Mouse (Mus musculus) olfactory bulb, adult 2 months (tissue): Measurements from ENCODE around the gene Nsl1. TPM values are rescaled to one million over a fixed set of nuclear protein-coding genes. Genes with fewer than 3 reads are reported as not detected.
A peak's percentile ranks its signal among the peaks of the same experiment; 100 is the strongest.
"Not testable (repeated sequence)": the region's sequence is repeated elsewhere in the genome, so short reads cannot be mapped to it uniquely, and the experiment has no call there.

ENCODE experiments used
- H3K27ac ChIP-seq: fragments of 200-500 bp; 2 replicates; pipeline ENCODE4 v1.5.1; 2012; ENCODE audit warnings: low read depth, low read length; ENCODE audit not compliant: insufficient read depth
- H3K4me1 ChIP-seq: fragments of 200-500 bp; 2 replicates; pipeline ENCODE4 v1.6.1; 2012; ENCODE audit warnings: low read length; ENCODE audit not compliant: control insufficient read depth, insufficient read depth
- H3K4me3 ChIP-seq: fragments of 200-500 bp; 2 replicates; pipeline ENCODE4 v1.5.1; 2012; ENCODE audit warnings: mild to moderate bottlenecking, low read depth, low read length, moderate library complexity; ENCODE audit not compliant: insufficient read depth
- CTCF ChIP-seq: fragments of 200-500 bp; IDR thresholded peaks from 2 replicates; pipeline ENCODE4 v1.5.1; 2012; ENCODE audit warnings: low read depth, mild to moderate bottlenecking, low read length, moderate library complexity; ENCODE audit not compliant: insufficient read depth
- POLR2A ChIP-seq: fragments of 200-500 bp; IDR thresholded peaks from 2 replicates; pipeline ENCODE4 v1.6.1; 2012; ENCODE audit warnings: mild to moderate bottlenecking, low read depth, low read length, moderate library complexity; ENCODE audit not compliant: insufficient read depth
- WGBS: fragments of 180-500 bp; shearing (Covaris S2); methylation state at CpG from one replicate; pipeline ENCODE4 v1.1.7; 2018; 5-methylcytosine and 5-hydroxymethylcytosine counted together
- polyA plus RNA-seq: library from polyadenylated mRNA; stranded (reverse); fragments of >200 nt; gene quantifications from 2 replicates; pipeline ENCODE4 v1.2.4, GENCODE M21; 2012; ENCODE audit warnings: low replicate concordance; ENCODE audit not compliant: missing spikeins, insufficient read depth, insufficient read length

Nsl1 gene
- polyA plus RNA-seq, 1 experiment = not detected

- peaks cover 6% of the 10 kb centered on the region for H3K4me1 ChIP-seq
- H3K27ac ChIP-seq = peak within 1 kb of the TSS; percentile 95
- WGBS = under 1% methylated on average over 50 of the region's 50 CpGs
- TF ChIP-seq CTCF (no peak), POLR2A (peak; percentile 99)
- peak within 1 kb of the TSS; percentile 69 for H3K4me3 ChIP-seq
Measured at GRCm38 (mm10) chr1:191026021-191026713, 36.6 kb upstream of the Nsl1 start, which contains the start of gene Flvcr1. Flvcr1 (minus strand) TSS chr1:191026158.

GRCm38 (mm10) chr1:191030182-191030581 is 32.6 kb upstream of the Nsl1 start:
- no peak overlapping the region for H3K27ac ChIP-seq
- TF ChIP-seq POLR2A (no peak), CTCF (no peak)
- WGBS = 56% methylated on average over 10 of the region's 10 CpGs
- no peak overlapping the region for H3K4me3 ChIP-seq
- H3K4me1 ChIP-seq = peaks cover 7% of the 10 kb centered on the region

GRCm38 (mm10) chr1:191030922-191031425 is 31.8 kb upstream of the Nsl1 start:
- 67% methylated on average over 6 of the region's 6 CpGs for WGBS
- not testable (repeated sequence) for H3K4me3 ChIP-seq, H3K27ac ChIP-seq, H3K4me1 ChIP-seq

DNA sequence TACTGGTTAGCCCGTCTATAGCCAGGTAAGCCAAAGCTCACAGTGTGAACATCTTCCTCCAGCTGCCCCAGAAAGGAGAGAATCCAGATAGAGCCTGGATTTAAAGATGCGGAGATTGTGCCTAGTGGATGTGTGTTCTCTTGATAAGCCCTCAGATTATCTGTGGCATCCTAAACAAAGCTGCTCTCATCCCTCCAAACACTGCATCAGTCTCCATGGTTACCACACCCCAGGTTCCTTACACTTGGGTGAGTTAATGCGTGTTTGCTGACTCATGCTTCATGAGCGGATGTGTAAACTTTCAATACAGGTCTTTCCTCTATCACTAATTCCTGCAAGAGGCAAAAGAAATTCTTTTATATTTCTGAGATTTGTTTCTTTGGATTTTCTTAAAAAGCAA is 27.2 kb upstream of the Nsl1 start:
- Histone ChIP-seq H3K4me1 (peaks cover 3% of the 10 kb centered on the region; the same call in 1 of the 2 replicates), H3K4me3 (no peak overlapping the region), H3K27ac (no peak overlapping the region)
- TF ChIP-seq CTCF (no peak), POLR2A (no peak)
- 20% methylated on average over 4 of the region's 4 CpGs for WGBS

- Histone ChIP-seq H3K4me3 (no peak within 1 kb of the TSS), H3K4me1 (peaks cover 3% of the 10 kb centered on the region; the same call in 1 of the 2 replicates), H3K27ac (no peak within 1 kb of the TSS)
- no peak for TF ChIP-seq CTCF
- no peak for TF ChIP-seq POLR2A
- 76% methylated on average over 6 of the region's 6 CpGs for WGBS
Measured at GRCm38 (mm10) chr1:191036554-191037334, 26.1 kb upstream of the Nsl1 start, which contains the start of gene Spata45. Spata45 (plus strand) TSS chr1:191036639.

DNA sequence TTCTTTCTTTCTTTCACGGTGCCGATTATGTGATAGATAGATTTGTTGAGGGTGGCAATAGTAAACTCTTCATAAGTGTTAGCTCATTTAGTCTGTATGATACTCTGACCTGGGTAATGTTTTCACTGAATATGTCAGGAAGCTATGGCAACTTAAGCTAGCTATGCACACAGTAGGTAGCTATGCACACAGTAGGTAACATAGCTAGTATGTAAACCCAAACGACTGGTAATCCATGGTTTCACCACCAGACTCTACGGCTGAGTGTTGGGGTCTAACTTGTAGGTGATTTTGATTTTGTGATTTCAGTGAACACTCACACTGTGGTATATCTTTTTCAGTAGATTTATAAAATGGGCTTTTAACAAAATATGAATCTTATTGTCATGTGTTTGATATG is 24.8 kb upstream of the Nsl1 start:
- TF ChIP-seq POLR2A = no peak
- TF ChIP-seq CTCF = no peak
- WGBS = 91% methylated on average over 4 of the region's 4 CpGs

GRCm38 (mm10) chr1:191041352-191041751 is 21.5 kb upstream of the Nsl1 start:
- Histone ChIP-seq H3K4me1 (no peaks in the 10 kb centered on the region), H3K4me3 (no peak overlapping the region), H3K27ac (no peak overlapping the region)
- no peak for TF ChIP-seq CTCF
- TF ChIP-seq POLR2A = no peak

More for the DNA sequence above, 24.8 kb upstream of the Nsl1 start:
- H3K4me3 ChIP-seq = no peak overlapping the region
- H3K4me1 ChIP-seq = peaks cover 3% of the 10 kb centered on the region; the same call in 1 of the 2 replicates
- H3K27ac ChIP-seq = no peak overlapping the region

GRCm38 (mm10) chr1:191042106-191042505 is 20.7 kb upstream of the Nsl1 start:
- Histone ChIP-seq H3K27ac (no peak overlapping the region), H3K4me3 (no peak overlapping the region), H3K4me1 (no peaks in the 10 kb centered on the region)
- WGBS = 80% methylated on average over 5 of the region's 5 CpGs
- TF ChIP-seq CTCF (no peak), POLR2A (no peak)

- Histone ChIP-seq H3K4me3 (no peak overlapping the region), H3K4me1 (no peaks in the 10 kb centered on the region), H3K27ac (no peak overlapping the region)
- TF ChIP-seq POLR2A = no peak
- no peak for TF ChIP-seq CTCF
- WGBS = 88% methylated on average over 3 of the region's 3 CpGs
Measured at GRCm38 (mm10) chr1:191042688-191043087, 20.1 kb upstream of the Nsl1 start.
